ENCODE assay signal across 8 mouse cellular contexts in the genomic region with DNA sequence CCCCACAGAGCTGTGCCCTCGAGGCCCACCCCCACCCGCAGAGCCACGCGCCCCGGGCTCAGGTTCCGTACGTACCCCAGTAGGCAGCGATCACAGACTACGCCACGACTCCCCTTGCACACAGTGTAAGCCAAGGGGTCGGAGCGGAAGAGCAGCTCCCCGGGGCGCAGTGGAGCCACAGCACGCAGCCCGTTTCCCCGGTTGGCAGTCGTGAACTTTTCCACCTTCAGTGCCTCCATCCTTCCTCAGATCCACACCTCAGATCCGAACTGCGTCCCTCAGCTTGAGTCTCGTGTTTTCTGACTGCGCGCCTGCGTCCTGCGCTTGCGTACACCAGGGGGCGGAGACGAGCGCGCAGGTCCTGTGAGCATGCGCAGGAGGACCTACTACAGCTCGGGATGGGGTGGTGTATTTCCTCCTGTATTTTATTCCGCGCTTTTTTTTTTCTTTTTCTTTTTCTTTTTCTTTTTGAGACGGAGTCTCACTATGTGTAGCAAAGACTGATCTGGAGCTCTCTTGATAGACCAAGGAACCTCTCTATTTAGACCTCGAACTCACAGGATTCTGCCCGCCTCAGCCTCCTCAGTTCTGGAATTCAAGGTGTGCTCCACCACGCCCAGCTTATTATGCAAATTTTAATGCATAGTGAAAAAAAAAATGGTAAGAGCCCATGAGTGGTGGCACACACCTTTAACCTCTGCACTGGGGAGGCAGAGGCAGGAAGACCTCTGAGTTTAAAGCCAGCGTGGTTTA. TPM values are rescaled to one million over a fixed set of nuclear protein-coding genes. Genes with fewer than 3 reads are reported as not detected.
A peak's percentile ranks its signal among the peaks of the same experiment; 100 is the strongest.
DNase-seq lines count a peak whose midpoint lies in the region; ATAC-seq lines count a peak whose summit lies in the region.

A gene (minus strand): TSS at position 329 of the 753 bp plus-strand sequence.

- peak within 1 kb of the TSS; percentile 88 for H3K4me3 ChIP-seq in hindbrain, embryonic 16.5 days (ENCODE audit: low read length)
- peak within 1 kb of the TSS; percentile 68 for H3K4me3 ChIP-seq in macrophage (ENCODE audit: inconsistent target)

- ATAC-seq in hindbrain, embryonic 16.5 days: peak; percentile 95

- H3K4me1 ChIP-seq in hindbrain, embryonic 16.5 days (ENCODE audit: control insufficient read depth, insufficient read depth, low read depth, low read length): peaks cover 9% of the 10 kb centered on the region

- peak within 1 kb of the TSS; percentile 99 for H3K4me2 ChIP-seq in hindbrain, embryonic 16.5 days (ENCODE audit: low read length)

- H3K36me3 ChIP-seq in hindbrain, embryonic 16.5 days (ENCODE audit: control insufficient read depth, insufficient read depth, low read length): no peaks in the 10 kb centered on the region
- H3K36me3 ChIP-seq in macrophage (ENCODE audit: inconsistent target): no peaks in the 10 kb centered on the region

- H3K79me2 ChIP-seq in macrophage (ENCODE audit: inconsistent target): peaks cover 36% of the 10 kb centered on the region; the same call in 1 of the 2 replicates

- WGBS in hindbrain, embryonic 16.5 days: 5% methylated on average over 39 of the region's 39 CpGs
- WGBS in macrophage (ENCODE audit: missing documents): 6% methylated on average over 39 of the region's 39 CpGs

- H3K27ac ChIP-seq in hindbrain, embryonic 16.5 days (ENCODE audit: low read depth, low read length): 0 out of 2 replicates have a peak within 1 kb of the TSS, but pooled peaks have one; percentile 59
- H3K27ac ChIP-seq in macrophage: 0 out of 2 replicates have a peak within 1 kb of the TSS, but pooled peaks have one; percentile 0

- no peaks in the 10 kb centered on the region for H3K27me3 ChIP-seq in hindbrain, embryonic 16.5 days (replicated peaks; ENCODE audit: control insufficient read depth, insufficient read depth, low read length)

- no peaks in the 10 kb centered on the region for H3K9me3 ChIP-seq in hindbrain, embryonic 16.5 days (ENCODE audit: control insufficient read depth, low read length)

- peak within 1 kb of the TSS; percentile 80 for H3K9ac ChIP-seq in hindbrain, embryonic 16.5 days (ENCODE audit: low read depth, low read length)

- DNase-seq in T-cell, adult 2 months (ENCODE audit: low spot score): peak; percentile 84
- peak; percentile 81 to 85 for DNase-seq in cerebellum, postnatal 36 days
- peak; percentile 82 to 86 for DNase-seq in frontal cortex, postnatal 36 days (ENCODE audit: low spot score in 2 of 2)
- DNase-seq in left cerebral cortex, adult 18-20 months (ENCODE audit: low spot score in 2 of 2): peak; percentile 86 to 88
- peak; percentile 89 for DNase-seq in right cerebral cortex, adult 18-20 months
- DNase-seq in urinary bladder, postnatal 10 days (ENCODE audit: low spot score): peak; percentile 42

RNA-seq across cellular contexts. Expression of the gene that starts here (rescaled TPM):
- 28.3 and 28.5 TPM in 2 replicates for polyA plus RNA-seq in hindbrain, embryonic 16.5 days (2015; fragmentation: Nextera tagmentation; extraction: Ambion mirVana)
- 10 to 100 TPM; 26.6 to 27.4 TPM for total RNA-seq in left cerebral cortex, adult 18-20 months (2021)
- 100 to 1,000 TPM in 4 of 26 experiments, 10 to 100 TPM in 22; 19.4 to 132 (median 49.4) TPM for total RNA-seq in macrophage (2018; cell fraction: chromatin; rRNA removed)
- 10 to 100 TPM in 6 of 26 experiments, 1 to 10 TPM in 20; 4.7 to 11.6 (median 8.5) TPM for total RNA-seq in macrophage (2018; cell fraction: cytosol; rRNA removed)
- total RNA-seq in macrophage (2018; cell fraction: nucleus; rRNA removed): 100 to 1,000 TPM in 1 of 26 experiments, 10 to 100 TPM in 24, 1 to 10 TPM in 1; 6.6 to 107 (median 32.7) TPM
- 3.7 to 6.1 TPM (median 5.1 TPM) in 3 replicates for polyA plus RNA-seq in macrophage (2018)

Comparison
In these comparisons a context has a peak if more than half of its experiments do, and no peak if none do; other contexts are left out.
1. Peak in every context shown above with its lines: DNase-seq, ATAC-seq, H3K4me3 ChIP-seq and H3K27ac ChIP-seq.